Mouse (Mus musculus): ENCODE measurements around the gene Wrap53. TPM values are rescaled to one million over a fixed set of nuclear protein-coding genes. Genes with fewer than 3 reads are reported as not detected.

Gene Wrap53
- polyA plus RNA-seq, 1 experiment from 2014 or later, result 37.8 TPM

GRCm38 (mm10) chr11:69513840-69514239, 66.2 kb downstream of the Wrap53 start:
- H3K27ac ChIP-seq (ENCODE audit: low read depth, low read length), result no peak overlapping the region
- no peaks in the 10 kb centered on the region for H3K36me3 ChIP-seq (ENCODE audit: control insufficient read depth, insufficient read depth, low read length)
- ATAC-seq (ENCODE audit: low FRiP score) (no peak), DNase-seq (ENCODE audit: low spot score) (peak; percentile 71)
- no peaks in the 10 kb centered on the region for H3K9me3 ChIP-seq (ENCODE audit: control insufficient read depth, low read length)
- H3K27me3 ChIP-seq (ENCODE audit: control insufficient read depth, insufficient read depth, low read length), result no peaks in the 10 kb centered on the region
- no peak overlapping the region for H3K4me3 ChIP-seq (ENCODE audit: low read depth, low read length)
- WGBS, result 9% methylated on average over 6 of the region's 6 CpGs
- no peaks in the 10 kb centered on the region for H3K4me1 ChIP-seq (replicated peaks; ENCODE audit: control insufficient read depth, insufficient read depth, low read length)
- H3K9ac ChIP-seq (ENCODE audit: low read depth, low read length), result no peak overlapping the region
- H3K4me2 ChIP-seq (replicated peaks; ENCODE audit: low read depth, low read length), result no peak overlapping the region

Other genes with a start within 250 kb of the Wrap53 start
- gene Rnf227, start 239.8 kb downstream of the Wrap53 start, polyA plus RNA-seq (2014; fragmentation: Nextera tagmentation; extraction: Ambion mirVana), result 28.7 and 34.9 TPM in 2 replicates
- gene Chd3, start 210.8 kb downstream of the Wrap53 start, polyA plus RNA-seq (2014; fragmentation: Nextera tagmentation; extraction: Ambion mirVana), result 44.3 and 57.1 TPM in 2 replicates
- 120 and 124 TPM in 2 replicates for gene Naa38, start 184.8 kb downstream of the Wrap53 start, polyA plus RNA-seq (2014; fragmentation: Nextera tagmentation; extraction: Ambion mirVana)
- gene Cyb5d1, start 184.6 kb downstream of the Wrap53 start, polyA plus RNA-seq (2014; fragmentation: Nextera tagmentation; extraction: Ambion mirVana), result 32.7 and 45.2 TPM in 2 replicates
- 15.7 and 17.1 TPM in 2 replicates for gene Tmem88, start 182.0 kb downstream of the Wrap53 start, polyA plus RNA-seq (2014; fragmentation: Nextera tagmentation; extraction: Ambion mirVana)
- 33.7 and 40.9 TPM in 2 replicates for gene Kdm6b, start 166.6 kb downstream of the Wrap53 start, polyA plus RNA-seq (2014; fragmentation: Nextera tagmentation; extraction: Ambion mirVana)
- gene Dnah2, start 31.1 kb downstream of the Wrap53 start, polyA plus RNA-seq (2014; fragmentation: Nextera tagmentation; extraction: Ambion mirVana), result 0.68 and 1.6 TPM in 2 replicates
- gene Efnb3, start 20.1 kb downstream of the Wrap53 start, polyA plus RNA-seq (2014; fragmentation: Nextera tagmentation; extraction: Ambion mirVana), result 12.2 and 15.5 TPM in 2 replicates
- gene Trp53, start 104 bp upstream of the Wrap53 start, polyA plus RNA-seq (2014; fragmentation: Nextera tagmentation; extraction: Ambion mirVana), result 156 and 159 TPM in 2 replicates
- gene Atp1b2, start 25.7 kb upstream of the Wrap53 start, polyA plus RNA-seq (2014; fragmentation: Nextera tagmentation; extraction: Ambion mirVana), result 11.7 and 13.1 TPM in 2 replicates
- 0.17 TPM in 1 of 2 replicates, not detected in the other for gene Shbg, start 37.6 kb upstream of the Wrap53 start, polyA plus RNA-seq (2014; fragmentation: Nextera tagmentation; extraction: Ambion mirVana)
- gene Sat2, start 41.8 kb upstream of the Wrap53 start, polyA plus RNA-seq (2014; fragmentation: Nextera tagmentation; extraction: Ambion mirVana), result 15.0 and 20.6 TPM in 2 replicates
- gene Fxr2, start 52.7 kb upstream of the Wrap53 start, polyA plus RNA-seq (2014; fragmentation: Nextera tagmentation; extraction: Ambion mirVana), result 30.1 and 31.3 TPM in 2 replicates
- gene Sox15, start 75.1 kb upstream of the Wrap53 start, polyA plus RNA-seq (2014; fragmentation: Nextera tagmentation; extraction: Ambion mirVana), result not detected in 2 replicates
- 28.0 and 45.3 TPM in 2 replicates for gene Mpdu1, start 82.4 kb upstream of the Wrap53 start, polyA plus RNA-seq (2014; fragmentation: Nextera tagmentation; extraction: Ambion mirVana)
- 8.2 and 8.7 TPM in 2 replicates for gene Cd68, start 85.9 kb upstream of the Wrap53 start, polyA plus RNA-seq (2014; fragmentation: Nextera tagmentation; extraction: Ambion mirVana)
- 891 and 905 TPM in 2 replicates for gene Eif4a1, start 92.2 kb upstream of the Wrap53 start, polyA plus RNA-seq (2014; fragmentation: Nextera tagmentation; extraction: Ambion mirVana)
- gene Senp3, start 101.8 kb upstream of the Wrap53 start, polyA plus RNA-seq (2014; fragmentation: Nextera tagmentation; extraction: Ambion mirVana), result 85.8 and 101 TPM in 2 replicates
- not detected in 2 replicates for gene Tnfsf13, start 105.5 kb upstream of the Wrap53 start, polyA plus RNA-seq (2014; fragmentation: Nextera tagmentation; extraction: Ambion mirVana)
- gene Tnfsf12, start 115.6 kb upstream of the Wrap53 start, polyA plus RNA-seq (2014; fragmentation: Nextera tagmentation; extraction: Ambion mirVana), result 2.2 and 4.0 TPM in 2 replicates
- 0.61 and 1.1 TPM in 2 replicates for gene Tnfsfm13, start 115.8 kb upstream of the Wrap53 start, polyA plus RNA-seq (2014; fragmentation: Nextera tagmentation; extraction: Ambion mirVana)
- gene Polr2a, start 178.4 kb upstream of the Wrap53 start, polyA plus RNA-seq (2014; fragmentation: Nextera tagmentation; extraction: Ambion mirVana), result 46.5 and 50.1 TPM in 2 replicates
- 0.57 and 1.1 TPM in 2 replicates for gene Slc35g3, start 181.7 kb upstream of the Wrap53 start, polyA plus RNA-seq (2014; fragmentation: Nextera tagmentation; extraction: Ambion mirVana)
- gene Zbtb4, start 185.7 kb upstream of the Wrap53 start, polyA plus RNA-seq (2014; fragmentation: Nextera tagmentation; extraction: Ambion mirVana), result 1.3 and 1.7 TPM in 2 replicates
- 1.2 and 1.5 TPM in 2 replicates for gene Chrnb1, start 215.7 kb upstream of the Wrap53 start, polyA plus RNA-seq (2014; fragmentation: Nextera tagmentation; extraction: Ambion mirVana)
- gene Fgf11, start 221.6 kb upstream of the Wrap53 start, polyA plus RNA-seq (2014; fragmentation: Nextera tagmentation; extraction: Ambion mirVana), result 2.2 and 2.8 TPM in 2 replicates
- 0.83 and 0.93 TPM in 2 replicates for gene Tmem102, start 225.4 kb upstream of the Wrap53 start, polyA plus RNA-seq (2014; fragmentation: Nextera tagmentation; extraction: Ambion mirVana)
- not detected in 2 replicates for gene Gm39566, start 235.0 kb upstream of the Wrap53 start, polyA plus RNA-seq (2014; fragmentation: Nextera tagmentation; extraction: Ambion mirVana)
- not detected in 2 replicates for gene Spem2, start 238.2 kb upstream of the Wrap53 start, polyA plus RNA-seq (2014; fragmentation: Nextera tagmentation; extraction: Ambion mirVana)
- gene Spem1, start 241.9 kb upstream of the Wrap53 start, polyA plus RNA-seq (2014; fragmentation: Nextera tagmentation; extraction: Ambion mirVana), result 0.17 and 0.38 TPM in 2 replicates

All from hindbrain, embryonic 11.5 days (tissue).